Mouse (Mus musculus) stomach, embryonic 14.5 days (tissue): ENCODE data around the gene Stn1. TPM values are rescaled to one million over a fixed set of nuclear protein-coding genes. Genes with fewer than 3 reads are reported as not detected.
A peak's percentile ranks its signal among the peaks of the same experiment; 100 is the strongest.

Experiments
- ATAC-seq: fragments of 200-750 bp; cut with Nextera tagmentation; 2 replicates; pipeline ENCODE4 v1.8.0; 2017; ENCODE audit warnings: low read depth, moderate TSS enrichment; ENCODE audit not compliant: insufficient number of reproducible peaks, insufficient read depth, low FRiP score
- H3K27ac ChIP-seq: fragments of 300-500 bp; sonication (generic); 2 replicates; pipeline ENCODE4 v1.5.1; 2014; ENCODE audit warnings: mild to moderate bottlenecking, low read length, moderate library complexity, mixed read lengths
- H3K27me3 ChIP-seq: fragments of 300-500 bp; sonication (generic); 2 replicates; pipeline ENCODE4 v1.6.1; 2014; ENCODE audit warnings: low read length, control low read depth, mixed read lengths; ENCODE audit not compliant: control insufficient read depth, insufficient read depth
- H3K36me3 ChIP-seq: fragments of 300-500 bp; sonication (generic); 2 replicates; pipeline ENCODE4 v1.6.1; 2014; ENCODE audit warnings: mild to moderate bottlenecking, control low read depth, low read length, moderate library complexity, mixed read lengths; ENCODE audit not compliant: control insufficient read depth, insufficient read depth
- H3K4me1 ChIP-seq: fragments of 300-500 bp; sonication (generic); 2 replicates; pipeline ENCODE4 v1.6.1; 2014; ENCODE audit warnings: low read length, control low read depth, mixed read lengths; ENCODE audit not compliant: control insufficient read depth, insufficient read depth
- H3K4me2 ChIP-seq: fragments of 300-500 bp; sonication (generic); replicated peaks from 2 replicates; pipeline ENCODE4 v1.6.1; 2014; ENCODE audit warnings: low read depth, low read length, control low read depth
- H3K4me3 ChIP-seq: fragments of 300-500 bp; sonication (generic); 2 replicates; pipeline ENCODE4 v1.5.1; 2014; ENCODE audit warnings: low read depth, low read length, control low read depth
- H3K9ac ChIP-seq: fragments of 300-500 bp; sonication (generic); replicated peaks from 2 replicates; pipeline ENCODE4 v1.6.1; 2014; ENCODE audit warnings: low read depth, mild to moderate bottlenecking, control low read depth, low read length, moderate library complexity, mixed read lengths
- H3K9me3 ChIP-seq: fragments of 300-500 bp; sonication (generic); 2 replicates; pipeline ENCODE4 v1.6.1; 2016; ENCODE audit warnings: low read depth, low read length, control low read depth; ENCODE audit not compliant: control insufficient read depth
- WGBS: fragments of 180-500 bp; shearing (Covaris S2); extraction: QIAGEN DNeasy Blood & Tissue Kit; methylation state at CpG from one replicate; pipeline ENCODE4 v1.1.7; 2014; 5-methylcytosine and 5-hydroxymethylcytosine counted together
- polyA plus RNA-seq: library from polyadenylated mRNA; unstranded; fragments of >200 nt; fragmentation: Nextera tagmentation; extraction: Ambion mirVana; gene quantifications from 2 replicates; pipeline ENCODE4 v1.2.1, GENCODE M21; 2014

Stn1 gene
- polyA plus RNA-seq, 1 experiment from 2014 or later: 68.4 TPM

DNA sequence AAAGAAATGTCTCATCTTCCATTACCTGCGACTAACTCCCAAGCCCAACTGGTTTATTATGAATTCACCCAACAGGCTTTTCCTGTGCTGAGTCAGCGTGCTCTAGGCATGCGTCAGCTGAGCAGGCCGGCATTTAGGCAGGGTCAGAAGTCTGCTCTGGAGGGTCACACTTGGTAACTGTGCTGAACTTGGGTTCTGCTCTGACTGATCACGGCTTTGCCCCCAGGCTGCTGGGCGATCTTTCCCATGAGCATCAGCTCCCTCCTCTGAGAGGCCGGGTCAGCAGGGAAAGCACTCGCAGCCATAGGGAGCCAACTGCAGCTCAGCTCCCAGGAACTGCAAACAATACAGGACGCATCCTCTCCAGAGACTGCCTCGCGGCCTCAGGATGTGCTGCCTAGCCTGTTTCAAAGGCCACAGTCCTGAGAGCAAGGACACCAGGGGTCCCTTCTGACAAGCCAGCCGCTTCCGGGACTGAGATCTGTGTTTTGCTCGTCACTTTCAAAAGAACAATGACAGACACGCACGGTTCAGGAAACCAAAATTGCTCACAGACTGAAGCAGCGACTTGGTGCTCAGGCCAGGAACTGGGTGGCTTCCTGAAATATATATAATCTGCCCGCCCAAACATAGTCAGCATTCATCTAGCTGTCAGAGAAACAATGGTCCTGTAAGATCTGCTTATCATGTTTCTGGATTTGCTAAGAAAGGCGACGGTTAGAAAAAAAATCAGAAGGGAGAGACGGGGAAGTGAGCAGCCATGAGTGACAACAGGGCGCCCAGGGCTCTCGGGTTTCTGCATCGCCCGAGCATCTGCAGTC lies 26.6 kb downstream of the Stn1 start:
- no peak for ATAC-seq
- H3K4me3 ChIP-seq: no peak overlapping the region
- WGBS: 47% methylated on average over 25 of the region's 25 CpGs
- no peaks in the 10 kb centered on the region for H3K27me3 ChIP-seq
- H3K9ac ChIP-seq: no peak overlapping the region
- peaks cover 20% of the 10 kb centered on the region; the same call in 1 of the 2 replicates for H3K4me1 ChIP-seq
- peaks cover 19% of the 10 kb centered on the region for H3K36me3 ChIP-seq
- H3K9me3 ChIP-seq: no peaks in the 10 kb centered on the region
- H3K4me2 ChIP-seq: no peak overlapping the region
- H3K27ac ChIP-seq: peak overlapping the region; percentile 75

DNA sequence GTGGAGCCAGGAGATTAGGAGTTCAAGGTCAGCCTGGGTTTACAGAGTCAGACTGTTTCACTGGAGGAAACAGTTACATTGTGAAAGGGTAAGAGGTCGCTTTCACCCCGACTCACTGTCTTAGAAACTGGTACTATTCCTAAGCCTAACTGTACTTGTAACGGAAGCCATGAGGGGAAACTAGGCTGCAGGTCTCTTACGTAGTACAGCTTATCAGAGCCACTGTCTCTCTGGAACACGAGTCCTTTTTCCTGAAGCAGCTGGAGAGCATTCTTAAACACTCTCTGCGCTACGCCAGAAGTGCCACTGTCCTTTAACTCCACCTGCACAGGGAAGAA lies 27.2 kb downstream of the Stn1 start:
- 73% methylated on average over 7 of the region's 7 CpGs for WGBS
- no peak overlapping the region for H3K4me3 ChIP-seq
- peak overlapping the region; percentile 75; the same call in 1 of the 2 replicates for H3K27ac ChIP-seq
- ATAC-seq: no peak
- peaks cover 20% of the 10 kb centered on the region; the same call in 1 of the 2 replicates for H3K4me1 ChIP-seq
- peaks cover 19% of the 10 kb centered on the region for H3K36me3 ChIP-seq
- no peaks in the 10 kb centered on the region for H3K27me3 ChIP-seq
- no peak overlapping the region for H3K9ac ChIP-seq
- no peaks in the 10 kb centered on the region for H3K9me3 ChIP-seq
- H3K4me2 ChIP-seq: no peak overlapping the region

- no peak overlapping the region for H3K9ac ChIP-seq
- 0 out of 2 replicates have a peak overlapping the region, but pooled peaks have one; percentile 4 for H3K4me2 ChIP-seq
These were observed 28.5 kb downstream of the Stn1 start for GRCm38 (mm10) chr19:47508771-47509281.

GRCm38 (mm10) chr19:47508191-47508590 lies 29.1 kb downstream of the Stn1 start:
- Histone ChIP-seq H3K4me1 (peaks cover 20% of the 10 kb centered on the region; the same call in 1 of the 2 replicates), H3K9me3 (no peaks in the 10 kb centered on the region), H3K36me3 (peaks cover 7% of the 10 kb centered on the region), H3K4me2 (no peak overlapping the region), H3K27ac (peak overlapping the region; percentile 75), H3K27me3 (no peaks in the 10 kb centered on the region), H3K9ac (no peak overlapping the region), H3K4me3 (no peak overlapping the region)
- ATAC-seq: no peak
- WGBS: 68% methylated on average over 3 of the region's 3 CpGs

More at GRCm38 (mm10) chr19:47508771-47509281, 28.5 kb downstream of the Stn1 start:
- ATAC-seq: peak; percentile 76
- Histone ChIP-seq H3K27me3 (no peaks in the 10 kb centered on the region), H3K36me3 (peaks cover 12% of the 10 kb centered on the region), H3K9me3 (no peaks in the 10 kb centered on the region), H3K27ac (peak overlapping the region; percentile 75), H3K4me1 (peaks cover 20% of the 10 kb centered on the region; the same call in 1 of the 2 replicates), H3K4me3 (no peak overlapping the region)
- 50% methylated on average over 5 of the region's 5 CpGs for WGBS

DNA sequence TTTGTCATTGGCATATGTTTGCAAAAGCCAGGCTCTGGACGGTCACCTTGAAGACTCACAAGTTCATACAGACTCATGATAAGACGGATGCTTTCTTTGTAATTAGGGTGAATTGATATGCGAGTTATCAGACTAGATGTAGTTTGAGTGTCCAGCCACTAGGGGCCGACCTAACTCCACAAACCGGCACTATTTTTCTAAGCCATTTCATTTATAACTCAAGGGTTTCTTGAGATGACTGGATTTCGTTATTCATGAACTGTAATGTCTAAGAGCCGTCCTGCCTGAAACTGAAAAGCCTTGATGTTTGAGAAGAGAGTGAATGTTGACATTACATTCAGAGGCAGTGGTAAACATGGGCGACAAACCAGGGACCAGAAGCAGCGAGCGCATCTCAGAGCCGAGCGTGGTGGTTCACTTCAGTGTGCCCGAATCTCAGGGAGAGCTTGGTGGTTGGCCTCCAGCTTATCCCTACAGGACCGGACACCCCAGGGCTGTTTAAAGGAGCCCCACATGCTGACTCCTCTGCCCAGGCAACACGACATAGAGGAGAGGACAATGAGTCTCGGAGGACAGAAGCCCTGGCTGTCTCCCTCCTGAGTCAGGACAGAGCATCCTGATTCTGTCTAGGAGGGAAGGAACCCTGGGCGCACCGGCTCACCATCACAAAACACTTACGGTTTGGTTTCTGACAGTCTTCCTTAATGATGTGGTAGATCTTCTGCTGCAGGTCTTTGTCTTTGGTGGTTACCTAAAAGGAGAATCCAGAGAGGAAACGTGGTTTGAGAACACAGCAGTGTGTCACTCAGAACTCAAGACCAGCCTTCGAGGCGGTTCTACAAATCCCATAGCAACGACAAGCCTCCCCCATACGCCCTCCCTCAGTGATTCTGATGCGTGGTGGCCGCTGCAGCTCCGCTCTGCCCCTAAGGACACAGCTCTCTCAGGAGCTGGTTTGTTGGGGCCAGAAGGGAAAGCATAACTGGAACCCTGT lies 29.9 kb downstream of the Stn1 start:
- Histone ChIP-seq H3K4me2 (no peak overlapping the region), H3K4me3 (no peak overlapping the region), H3K4me1 (peaks cover 17% of the 10 kb centered on the region; the same call in 1 of the 2 replicates), H3K9ac (no peak overlapping the region), H3K9me3 (no peaks in the 10 kb centered on the region), H3K27ac (peak overlapping the region; percentile 75; the same call in 1 of the 2 replicates), H3K27me3 (no peaks in the 10 kb centered on the region), H3K36me3 (peaks cover 7% of the 10 kb centered on the region)
- WGBS: 51% methylated on average over 27 of the region's 27 CpGs
- ATAC-seq: no peak

GRCm38 (mm10) chr19:47503625-47504024 lies 33.7 kb downstream of the Stn1 start:
- H3K27ac ChIP-seq: no peak overlapping the region
- ATAC-seq: no peak
- no peak overlapping the region for H3K4me2 ChIP-seq
- H3K9ac ChIP-seq: no peak overlapping the region
- no peaks in the 10 kb centered on the region for H3K27me3 ChIP-seq
- 73% methylated on average over 4 of the region's 4 CpGs for WGBS
- H3K4me1 ChIP-seq: no peaks in the 10 kb centered on the region
- peaks cover 2% of the 10 kb centered on the region for H3K36me3 ChIP-seq
- no peak overlapping the region for H3K4me3 ChIP-seq
- H3K9me3 ChIP-seq: no peaks in the 10 kb centered on the region

GRCm38 (mm10) chr19:47502563-47502962 lies 34.7 kb downstream of the Stn1 start:
- Histone ChIP-seq H3K4me3 (no peak overlapping the region), H3K36me3 (peaks cover 2% of the 10 kb centered on the region), H3K27ac (no peak overlapping the region), H3K4me2 (no peak overlapping the region), H3K27me3 (no peaks in the 10 kb centered on the region), H3K9ac (no peak overlapping the region), H3K9me3 (no peaks in the 10 kb centered on the region), H3K4me1 (0 out of 2 replicates have a peak, but pooled peaks cover 2% of the 10 kb centered on the region)
- no peak for ATAC-seq
- WGBS: 76% methylated on average over 8 of the region's 8 CpGs
